8 mouse cellular contexts compared by ENCODE assay signal in the genomic region with DNA sequence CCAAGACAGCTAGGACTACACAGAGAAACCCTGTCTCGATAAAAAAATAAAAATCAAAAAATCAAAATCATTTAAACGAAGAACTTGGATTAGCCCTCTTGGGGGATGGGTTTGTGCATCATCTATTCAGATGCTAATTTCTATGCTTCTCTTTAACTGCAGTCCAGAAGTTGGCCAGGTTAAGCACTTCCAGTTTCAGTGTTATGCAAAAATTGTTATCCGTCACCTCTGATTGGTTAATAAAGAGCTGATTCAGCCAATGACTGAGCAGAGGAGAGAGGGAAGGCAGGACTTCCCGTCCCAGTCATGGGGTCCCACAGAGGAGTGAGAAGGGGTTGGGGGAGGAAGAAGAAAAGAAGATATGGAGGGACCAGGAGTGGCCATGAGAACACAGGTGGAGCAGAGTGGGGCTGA. TPM values are rescaled to one million over a fixed set of nuclear protein-coding genes. Genes with fewer than 3 reads are reported as not detected.
DNase-seq lines count a peak whose midpoint lies in the region; ATAC-seq lines count a peak whose summit lies in the region.

No protein-coding gene starts in this region.

- no peak for DNase-seq in forebrain, embryonic 10.5 days (ENCODE audit: extremely low spot score, low spot score)
- DNase-seq in spleen, postnatal 36 days (ENCODE audit: low spot score in 2 of 2), result peak; percentile 7 to 23
- no peak for DNase-seq in spleen, postnatal 4 days (ENCODE audit: low spot score in 2 of 2)
- no peak for DNase-seq in adrenal gland, adult 2 months
- no peak for DNase-seq in layer of hippocampus, postnatal 14 days (ENCODE audit: low spot score in 2 of 2)

- no peak for ATAC-seq in forebrain, embryonic 15.5 days (replicated peaks)
- ATAC-seq in liver, embryonic 12.5 days, result no peak
- no peak for ATAC-seq in stomach, embryonic 16.5 days (ENCODE audit: insufficient read depth, low FRiP score)

- no peak overlapping the region for H3K27ac ChIP-seq in forebrain, embryonic 10.5 days
- H3K27ac ChIP-seq in forebrain, embryonic 15.5 days (replicated peaks), result no peak overlapping the region
- H3K27ac ChIP-seq in liver, embryonic 12.5 days, result peak overlapping the region; percentile 49
- H3K27ac ChIP-seq in stomach, embryonic 16.5 days (ENCODE audit: low read length), result peak overlapping the region; percentile 98; the same call in 1 of the 2 replicates

- H3K4me1 ChIP-seq in forebrain, embryonic 10.5 days, result peaks cover 36% of the 10 kb centered on the region
- H3K4me1 ChIP-seq in forebrain, embryonic 15.5 days, result peaks cover 45% of the 10 kb centered on the region
- H3K4me1 ChIP-seq in liver, embryonic 12.5 days, result peaks cover 44% of the 10 kb centered on the region
- peaks cover 23% of the 10 kb centered on the region for H3K4me1 ChIP-seq in stomach, embryonic 16.5 days (ENCODE audit: control insufficient read depth, insufficient read depth, low read length)

- H3K9me3 ChIP-seq in forebrain, embryonic 10.5 days, result no peaks in the 10 kb centered on the region
- no peaks in the 10 kb centered on the region for H3K9me3 ChIP-seq in forebrain, embryonic 15.5 days
- H3K9me3 ChIP-seq in liver, embryonic 12.5 days (replicated peaks), result no peaks in the 10 kb centered on the region
- no peaks in the 10 kb centered on the region for H3K9me3 ChIP-seq in stomach, embryonic 16.5 days (replicated peaks; ENCODE audit: control insufficient read depth, low read length)

- no peak overlapping the region for H3K9ac ChIP-seq in forebrain, embryonic 15.5 days (replicated peaks)
- peak overlapping the region; percentile 37; the same call in 1 of the 2 replicates for H3K9ac ChIP-seq in liver, embryonic 12.5 days
- H3K9ac ChIP-seq in stomach, embryonic 16.5 days (ENCODE audit: low read length), result no peak overlapping the region

- WGBS in forebrain, embryonic 10.5 days, result 69% methylated on average over 4 of the region's 4 CpGs
- WGBS in forebrain, embryonic 15.5 days, result 54% methylated on average over 4 of the region's 4 CpGs
- WGBS in liver, embryonic 12.5 days (ENCODE audit: insufficient replicate concordance), result 52% methylated on average over 4 of the region's 4 CpGs
- WGBS in stomach, embryonic 16.5 days, result 64% methylated on average over 4 of the region's 4 CpGs

- peaks cover 42% of the 10 kb centered on the region for H3K36me3 ChIP-seq in forebrain, embryonic 10.5 days (replicated peaks)
- peaks cover 23% of the 10 kb centered on the region for H3K36me3 ChIP-seq in forebrain, embryonic 15.5 days
- H3K36me3 ChIP-seq in liver, embryonic 12.5 days, result peaks cover 30% of the 10 kb centered on the region
- H3K36me3 ChIP-seq in stomach, embryonic 16.5 days (ENCODE audit: control insufficient read depth, insufficient read depth, low read length), result peaks cover 5% of the 10 kb centered on the region; the same call in 1 of the 2 replicates

- no peaks in the 10 kb centered on the region for H3K27me3 ChIP-seq in forebrain, embryonic 10.5 days (ENCODE audit: poor library complexity, severe bottlenecking)
- H3K27me3 ChIP-seq in forebrain, embryonic 15.5 days, result no peaks in the 10 kb centered on the region
- no peaks in the 10 kb centered on the region for H3K27me3 ChIP-seq in liver, embryonic 12.5 days (replicated peaks)
- H3K27me3 ChIP-seq in stomach, embryonic 16.5 days (ENCODE audit: control insufficient read depth, insufficient read depth, low read length), result no peaks in the 10 kb centered on the region

- no peak overlapping the region for H3K4me2 ChIP-seq in forebrain, embryonic 15.5 days (replicated peaks)
- peak overlapping the region; percentile 85 for H3K4me2 ChIP-seq in liver, embryonic 12.5 days
- peak overlapping the region; percentile 83 for H3K4me2 ChIP-seq in stomach, embryonic 16.5 days (ENCODE audit: low read depth, low read length)

- peak overlapping the region; percentile 23; the same call in 1 of the 2 replicates for H3K4me3 ChIP-seq in forebrain, embryonic 10.5 days
- no peak overlapping the region for H3K4me3 ChIP-seq in forebrain, embryonic 15.5 days
- H3K4me3 ChIP-seq in liver, embryonic 12.5 days, result peak overlapping the region; percentile 30
- H3K4me3 ChIP-seq in stomach, embryonic 16.5 days (replicated peaks; ENCODE audit: low read length), result 0 out of 2 replicates have a peak overlapping the region, but pooled peaks have one; percentile 14

RNA-seq across cellular contexts. Expression of a gene that starts 1.9 kb away (rescaled TPM):
- 37.1 and 39.2 TPM in 2 replicates for polyA plus RNA-seq in forebrain, embryonic 10.5 days (2016; fragmentation: Nextera tagmentation; extraction: Ambion mirVana)
- polyA plus RNA-seq in forebrain, embryonic 15.5 days (2015; fragmentation: Nextera tagmentation; extraction: Ambion mirVana), result 29.0 and 29.4 TPM in 2 replicates
- 20.2 and 20.3 TPM in 2 replicates for polyA plus RNA-seq in liver, embryonic 12.5 days (2016; fragmentation: Nextera tagmentation; extraction: Ambion mirVana)
- polyA plus RNA-seq in stomach, embryonic 16.5 days (2015; fragmentation: Nextera tagmentation; extraction: Ambion mirVana), result 29.3 and 31.7 TPM in 2 replicates
- 10 to 100 TPM; 57.5 to 76.7 TPM for total RNA-seq in adrenal gland, adult 2 months (2021)
- polyA plus RNA-seq in adrenal gland, adult 2 months (2012; rRNA removed), result 23.2 and 31.3 TPM in 2 replicates
- total RNA-seq in layer of hippocampus, postnatal 14 days (2021), result 100 to 1,000 TPM; 102 to 112 TPM

RNA-seq across cellular contexts. Expression of a gene that starts 2.2 kb away (rescaled TPM):
- 42.9 and 43.3 TPM in 2 replicates for polyA plus RNA-seq in forebrain, embryonic 10.5 days (2016; fragmentation: Nextera tagmentation; extraction: Ambion mirVana)
- polyA plus RNA-seq in forebrain, embryonic 15.5 days (2015; fragmentation: Nextera tagmentation; extraction: Ambion mirVana), result 66.7 and 69.4 TPM in 2 replicates
- 29.7 and 30.7 TPM in 2 replicates for polyA plus RNA-seq in liver, embryonic 12.5 days (2016; fragmentation: Nextera tagmentation; extraction: Ambion mirVana)
- polyA plus RNA-seq in stomach, embryonic 16.5 days (2015; fragmentation: Nextera tagmentation; extraction: Ambion mirVana), result 89.2 and 106 TPM in 2 replicates
- total RNA-seq in adrenal gland, adult 2 months (2021), result 100 to 1,000 TPM; 104 to 111 TPM
- polyA plus RNA-seq in adrenal gland, adult 2 months (2012; rRNA removed), result 89.7 and 103 TPM in 2 replicates
- total RNA-seq in layer of hippocampus, postnatal 14 days (2021), result 10 to 100 TPM; 64.4 to 66.4 TPM

RNA-seq across cellular contexts. Expression of a gene that starts 13.8 kb away (rescaled TPM):
- polyA plus RNA-seq in forebrain, embryonic 10.5 days (2016; fragmentation: Nextera tagmentation; extraction: Ambion mirVana), result 72.5 and 72.7 TPM in 2 replicates
- polyA plus RNA-seq in forebrain, embryonic 15.5 days (2015; fragmentation: Nextera tagmentation; extraction: Ambion mirVana), result 58.5 and 60.5 TPM in 2 replicates
- polyA plus RNA-seq in liver, embryonic 12.5 days (2016; fragmentation: Nextera tagmentation; extraction: Ambion mirVana), result 52.1 and 53.8 TPM in 2 replicates
- 72.4 and 80.3 TPM in 2 replicates for polyA plus RNA-seq in stomach, embryonic 16.5 days (2015; fragmentation: Nextera tagmentation; extraction: Ambion mirVana)
- total RNA-seq in adrenal gland, adult 2 months (2021), result 100 to 1,000 TPM; 165 to 168 TPM
- 80.0 and 91.9 TPM in 2 replicates for polyA plus RNA-seq in adrenal gland, adult 2 months (2012; rRNA removed)
- 100 to 1,000 TPM; 210 TPM for total RNA-seq in layer of hippocampus, postnatal 14 days (2021)

RNA-seq across cellular contexts. Expression of a gene that starts 42.9 kb away (rescaled TPM):
- 0.26 and 0.52 TPM in 2 replicates for polyA plus RNA-seq in forebrain, embryonic 10.5 days (2016; fragmentation: Nextera tagmentation; extraction: Ambion mirVana)
- 0.17 and 0.27 TPM in 2 replicates for polyA plus RNA-seq in forebrain, embryonic 15.5 days (2015; fragmentation: Nextera tagmentation; extraction: Ambion mirVana)
- polyA plus RNA-seq in liver, embryonic 12.5 days (2016; fragmentation: Nextera tagmentation; extraction: Ambion mirVana), result 0.22 and 0.23 TPM in 2 replicates
- polyA plus RNA-seq in stomach, embryonic 16.5 days (2015; fragmentation: Nextera tagmentation; extraction: Ambion mirVana), result 0.17 and 0.54 TPM in 2 replicates
- total RNA-seq in adrenal gland, adult 2 months (2021), result under 1 TPM in 1 of 2 experiments, not detected in 1; 0.61 TPM
- 0.07 and 0.08 TPM in 2 replicates for polyA plus RNA-seq in adrenal gland, adult 2 months (2012; rRNA removed)
- 1 to 10 TPM; 1.4 to 2.6 TPM for total RNA-seq in layer of hippocampus, postnatal 14 days (2021)

RNA-seq across cellular contexts. Expression of a gene that starts 53.6 kb away (rescaled TPM):
- polyA plus RNA-seq in forebrain, embryonic 10.5 days (2016; fragmentation: Nextera tagmentation; extraction: Ambion mirVana), result 74.9 and 76.6 TPM in 2 replicates
- polyA plus RNA-seq in forebrain, embryonic 15.5 days (2015; fragmentation: Nextera tagmentation; extraction: Ambion mirVana), result 23.2 and 26.1 TPM in 2 replicates
- polyA plus RNA-seq in liver, embryonic 12.5 days (2016; fragmentation: Nextera tagmentation; extraction: Ambion mirVana), result 38.6 and 40.0 TPM in 2 replicates
- polyA plus RNA-seq in stomach, embryonic 16.5 days (2015; fragmentation: Nextera tagmentation; extraction: Ambion mirVana), result 28.9 and 30.7 TPM in 2 replicates
- 1 to 10 TPM; 3.0 to 4.1 TPM for total RNA-seq in adrenal gland, adult 2 months (2021)
- polyA plus RNA-seq in adrenal gland, adult 2 months (2012; rRNA removed), result 1.9 and 3.6 TPM in 2 replicates
- 1 to 10 TPM; 5.0 to 6.6 TPM for total RNA-seq in layer of hippocampus, postnatal 14 days (2021)

Comparison
In these comparisons a context has a peak if more than half of its experiments do, and no peak if none do; other contexts are left out.
1. DNase-seq: peak in spleen, postnatal 36 days (2 of 2); none in forebrain, embryonic 10.5 days (single experiment), spleen, postnatal 4 days (0 of 2), adrenal gland, adult 2 months (single experiment) and layer of hippocampus, postnatal 14 days (0 of 2).
2. H3K27ac ChIP-seq: peak in liver, embryonic 12.5 days (single experiment) and stomach, embryonic 16.5 days (single experiment); none in forebrain, embryonic 10.5 days (single experiment) and forebrain, embryonic 15.5 days (single experiment).